In the genomic region with DNA sequence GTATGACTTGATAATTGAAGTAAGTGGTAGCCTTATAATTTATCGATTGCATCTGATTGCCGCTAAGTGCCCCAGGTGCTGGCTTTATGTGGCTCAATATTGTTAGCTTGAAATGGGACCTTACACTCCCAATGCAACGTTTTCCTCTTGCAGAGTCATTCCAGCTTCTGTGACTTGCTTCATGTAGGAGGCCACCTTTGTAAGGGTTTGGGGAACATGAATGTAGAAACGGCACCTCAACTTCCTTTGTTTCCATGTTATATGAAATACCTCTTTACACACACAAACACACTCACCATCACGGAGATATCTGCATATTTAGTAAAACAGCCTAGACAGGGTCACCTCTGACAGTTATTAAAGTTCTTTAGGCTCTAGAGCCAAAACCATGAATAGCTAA, we compare ENCODE assay signal across 22 mouse cellular contexts.
"Had no signal": no experiment of that assay in that cellular context is flagged by ENCODE, and none has a peak within 500 bp of the region (broad histone marks: within the 10 kb centered on the region; RNA-seq: fewer than 3 reads in every experiment).

No protein-coding gene starts in this region.

- DNase-seq: gastrocnemius, adult 2 months; gastrocnemius, postnatal 10 days; gastrocnemius, postnatal 25 days; heart, adult 2 months; heart, postnatal 14 days; heart, postnatal 36 days; kidney, adult 18-20 months; kidney, adult 8-10 months; kidney, postnatal 10 days; kidney, postnatal 25 days; kidney, postnatal 4 days; left cerebral cortex, postnatal 4 days; liver had no signal

- H3K4me1 ChIP-seq: heart, embryonic 13.5 days; heart, embryonic 15.5 days; hindbrain, embryonic 13.5 days; hindbrain, embryonic 15.5 days; intestine, embryonic 15.5 days; limb, embryonic 12.5 days had no signal

- H3K27me3 ChIP-seq: heart, embryonic 13.5 days; heart, embryonic 15.5 days; hindbrain, embryonic 13.5 days; hindbrain, embryonic 15.5 days; intestine, embryonic 15.5 days; limb, embryonic 12.5 days had no signal

- H3K4me3 ChIP-seq: gastrocnemius, adult 2 months; heart, adult 2 months; heart, embryonic 13.5 days; heart, embryonic 15.5 days; hindbrain, embryonic 13.5 days; hindbrain, embryonic 15.5 days; intestine, embryonic 15.5 days; layer of hippocampus, adult 2 months; limb, embryonic 12.5 days had no signal

- H3K9me3 ChIP-seq: heart, embryonic 13.5 days; heart, embryonic 15.5 days; hindbrain, embryonic 13.5 days; hindbrain, embryonic 15.5 days; intestine, embryonic 15.5 days; limb, embryonic 12.5 days had no signal

- H3K36me3 ChIP-seq: heart, embryonic 13.5 days; heart, embryonic 15.5 days; hindbrain, embryonic 13.5 days; hindbrain, embryonic 15.5 days; intestine, embryonic 15.5 days; limb, embryonic 12.5 days had no signal

- ATAC-seq: hindbrain, postnatal 0 days; intestine, embryonic 15.5 days; intestine, postnatal 0 days had no signal

- H3K27ac ChIP-seq: gastrocnemius, adult 2 months; heart, adult 2 months; heart, embryonic 13.5 days; heart, embryonic 15.5 days; hindbrain, embryonic 13.5 days; hindbrain, embryonic 15.5 days; hindbrain, postnatal 0 days; intestine, embryonic 15.5 days; layer of hippocampus, adult 2 months; limb, embryonic 12.5 days had no signal
